Mouse (Mus musculus) midbrain, embryonic 13.5 days (tissue): ENCODE data around the gene Parvg. TPM values are rescaled to one million over a fixed set of nuclear protein-coding genes. Genes with fewer than 3 reads are reported as not detected.

Experiments
- polyA plus RNA-seq: library from polyadenylated mRNA; unstranded; fragments of >200 nt; fragmentation: Nextera tagmentation; extraction: Ambion mirVana; gene quantifications from 2 replicates; pipeline ENCODE4 v1.2.1, GENCODE M21; 2015

Gene Parvg
- polyA plus RNA-seq, 1 experiment from 2014 or later, result 0.78 TPM

Other genes starting within 250 kb of the Parvg start
- gene Sult4a1, start 218.3 kb upstream of the Parvg start, polyA plus RNA-seq, result 42.1 and 44.4 TPM in 2 replicates
- gene Pnpla5, start 200.9 kb upstream of the Parvg start, polyA plus RNA-seq, result not detected in 2 replicates
- 4.1 and 4.5 TPM in 2 replicates for gene Pnpla3, start 156.2 kb upstream of the Parvg start, polyA plus RNA-seq
- gene Samm50, start 131.8 kb upstream of the Parvg start, polyA plus RNA-seq, result 83.1 and 85.9 TPM in 2 replicates
- gene Parvb, start 92.0 kb upstream of the Parvg start, polyA plus RNA-seq, result 4.7 and 6.2 TPM in 2 replicates
- 10.8 and 11.1 TPM in 2 replicates for gene Shisal1, start 123.1 kb downstream of the Parvg start, polyA plus RNA-seq
- gene Rtl6, start 233.8 kb downstream of the Parvg start, polyA plus RNA-seq, result 57.8 and 62.2 TPM in 2 replicates